Mouse (Mus musculus) layer of hippocampus, postnatal 14 days (tissue): ENCODE results near the gene Trip12. TPM values are rescaled to one million over a fixed set of nuclear protein-coding genes. Genes with fewer than 3 reads are reported as not detected.

ENCODE experiments used
- DNase-seq, 2 experiments: peaks; one replicate each; pipeline ENCODE4 v3.0.0; 2021 to 2022; ENCODE audit warnings: low spot score in 2 of 2, mixed read lengths in 1 of 2
- total RNA-seq, 2 experiments: library from RNA; stranded (reverse); gene quantifications; 2 replicates each; pipeline ENCODE4 v1.2.3; 2021

The Trip12 gene
- total RNA-seq, 2 experiments from 2014 or later, result 193 to 208 TPM

DNA sequence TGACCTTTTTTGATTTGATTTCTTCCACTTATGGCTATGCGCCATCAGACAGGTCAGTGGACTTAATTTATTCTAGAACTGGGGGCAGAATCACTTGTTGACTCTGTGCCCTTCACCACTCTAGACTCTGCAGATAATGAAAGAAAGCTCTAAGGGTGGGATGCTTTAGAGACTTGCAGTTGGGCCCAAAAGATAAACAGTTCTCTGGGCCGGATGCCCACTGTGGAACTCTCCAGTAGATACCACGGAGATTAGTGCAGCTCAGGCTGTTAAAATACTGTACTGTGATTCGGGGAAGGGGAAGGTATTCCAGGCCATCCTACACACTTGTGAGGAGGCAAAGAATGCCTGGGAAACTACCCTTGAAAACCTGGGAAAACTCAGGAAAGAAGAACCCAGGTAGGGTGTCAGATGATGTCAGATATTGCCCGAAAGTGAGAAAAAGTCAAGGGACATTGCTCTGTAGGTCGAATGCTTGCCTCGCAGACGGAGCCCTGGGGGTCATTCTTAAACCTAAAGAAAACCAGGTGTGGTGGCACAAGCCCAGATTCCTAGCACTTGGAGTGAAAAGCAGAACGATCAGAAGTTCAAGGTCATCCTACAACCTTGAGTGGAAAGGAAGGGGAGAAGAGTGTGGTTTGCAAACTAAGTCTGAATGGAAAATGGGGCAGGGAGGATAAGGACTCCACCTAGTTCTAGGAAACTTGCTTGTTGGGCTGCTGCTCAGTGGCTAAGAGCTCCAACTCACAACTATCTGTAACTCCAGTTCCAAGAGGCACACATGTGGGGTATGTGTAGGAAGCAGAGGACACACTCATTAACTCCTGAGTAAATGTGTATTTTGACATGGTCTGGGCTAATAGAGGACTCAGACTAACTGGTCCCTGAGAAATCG is 20.3 kb upstream of the Trip12 start:
- no peak for DNase-seq

DNA sequence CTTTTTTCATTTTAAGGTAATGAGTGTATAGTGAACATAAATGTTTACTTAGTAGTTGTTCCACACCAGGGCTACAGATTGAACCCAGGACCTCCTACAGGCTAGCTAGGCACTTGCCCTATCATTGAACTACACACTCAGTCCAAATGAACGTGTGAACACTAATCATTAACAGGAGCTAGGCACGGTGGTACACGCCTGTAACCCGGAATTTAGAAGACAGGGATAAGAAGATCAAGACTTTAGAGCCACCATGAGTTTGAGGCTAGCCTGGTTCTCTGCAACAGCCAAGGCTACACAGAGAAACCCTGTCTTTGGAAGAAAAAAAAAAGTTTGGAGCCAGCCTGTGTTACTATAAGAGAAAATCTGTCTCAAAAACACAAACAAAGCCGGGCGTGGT is 19.3 kb upstream of the Trip12 start:
- no peak for DNase-seq

DNA sequence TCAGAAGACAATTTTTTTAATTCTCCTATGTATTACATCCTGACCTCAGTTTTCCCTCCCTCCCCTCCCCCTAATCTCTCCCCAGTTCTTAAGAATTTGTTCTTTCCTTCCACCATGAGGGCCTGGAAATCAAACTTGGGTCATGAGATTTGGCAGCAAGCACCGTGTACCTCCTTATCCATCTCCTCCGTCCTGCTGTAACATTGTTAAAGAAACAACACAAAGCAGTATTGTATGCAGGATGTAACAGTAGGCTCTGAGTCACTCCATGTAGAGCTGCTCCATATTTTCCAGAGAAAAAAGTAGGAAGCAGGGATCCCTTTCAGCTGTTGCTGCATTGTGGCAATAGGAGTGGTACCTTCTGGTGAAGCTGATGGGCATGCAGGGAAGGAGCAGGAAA is 15.4 kb upstream of the Trip12 start:
- DNase-seq, result peak in 1 of 2 experiments; percentile 15

DNA sequence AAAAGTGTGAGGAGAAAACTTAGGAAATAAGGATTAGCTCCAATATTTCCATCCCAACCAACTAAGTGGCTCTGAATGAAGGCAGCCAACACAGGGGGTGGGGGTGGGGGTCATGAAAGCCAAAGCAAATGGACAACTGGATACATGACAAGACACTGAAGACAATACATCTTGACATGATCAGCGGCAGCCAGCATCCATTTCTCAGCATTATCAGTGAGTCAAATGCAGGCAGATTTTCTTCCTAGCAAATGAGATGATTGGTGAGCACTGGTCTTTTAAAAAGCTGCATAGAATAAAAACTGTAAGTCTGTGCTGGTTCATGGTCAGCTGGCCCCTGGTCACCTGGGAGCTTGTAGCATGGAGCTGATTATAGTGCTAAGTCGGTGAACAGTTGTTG is 14.7 kb upstream of the Trip12 start:
- DNase-seq, result no peak

DNA sequence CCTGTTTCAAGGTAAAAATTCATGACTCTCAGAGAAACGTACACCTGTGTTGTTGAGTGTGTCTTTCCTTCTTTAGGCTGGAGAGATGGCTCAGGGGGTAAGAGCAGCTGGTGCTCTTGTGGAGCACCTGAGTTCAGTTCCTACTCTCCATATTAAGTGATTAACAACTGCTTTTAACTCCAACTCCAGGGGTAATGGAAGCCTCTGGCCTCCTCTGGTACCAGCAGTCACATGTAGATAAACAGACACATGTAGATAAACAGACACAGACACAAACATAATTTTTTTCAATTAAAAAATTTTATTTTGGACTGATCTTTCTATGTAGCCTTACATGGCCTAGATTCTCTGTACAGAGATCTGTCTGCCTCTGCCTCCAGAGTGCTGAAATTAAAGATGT is 13.4 kb upstream of the Trip12 start:
- no peak for DNase-seq

DNA sequence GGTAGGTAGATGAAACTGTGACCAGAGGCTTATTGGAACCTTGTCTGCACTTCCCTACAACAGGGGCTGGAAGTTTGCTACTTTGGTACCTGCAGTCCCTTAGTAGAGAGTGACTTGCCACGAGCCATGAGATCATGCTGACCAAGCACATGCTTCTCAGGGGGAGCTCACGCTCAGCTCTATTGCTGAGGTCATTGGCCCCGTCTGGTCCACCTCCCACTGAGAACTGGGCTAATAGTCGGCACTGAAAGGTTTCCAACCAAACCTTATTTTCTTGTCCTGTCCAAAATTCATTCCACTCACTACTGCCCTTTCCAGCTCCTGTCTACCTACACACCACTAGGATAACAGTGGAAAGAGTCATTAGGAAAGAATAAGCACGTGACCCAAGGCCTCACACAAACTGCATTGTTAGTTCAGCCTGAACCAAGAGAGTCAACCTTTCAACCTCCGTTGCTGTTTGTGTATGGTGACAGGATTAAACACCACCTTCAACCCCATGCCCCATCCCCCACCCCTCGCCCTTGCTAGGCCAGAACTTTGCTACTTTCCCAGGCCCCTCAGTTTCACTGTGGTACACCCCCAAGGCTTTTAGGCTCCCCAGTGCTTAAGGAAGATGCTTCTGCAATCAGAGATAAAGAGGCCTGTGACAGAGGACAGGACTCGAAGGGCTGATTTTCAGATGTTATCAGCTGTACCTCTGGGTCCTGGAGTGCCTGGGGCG is 11.4 kb upstream of the Trip12 start:
- DNase-seq, result no peak

DNA sequence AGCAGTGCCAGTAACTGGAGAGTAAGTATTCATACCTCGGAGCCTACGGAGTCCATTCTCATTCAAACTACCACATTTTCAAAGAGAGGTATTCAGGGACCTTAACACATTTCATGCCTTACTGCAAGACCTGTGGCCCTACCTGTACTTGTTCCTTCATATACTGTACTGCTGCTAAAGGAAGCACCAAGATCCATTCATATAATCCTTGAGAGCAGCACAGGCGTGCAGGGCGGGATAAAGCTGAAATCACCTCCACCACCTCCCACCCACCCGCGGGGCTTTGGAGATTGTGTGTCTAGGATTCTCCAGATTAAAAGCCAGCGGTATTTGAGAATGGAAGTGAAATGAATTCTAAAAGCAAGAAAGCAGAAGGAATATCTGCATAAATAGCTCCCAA is 10.2 kb upstream of the Trip12 start:
- no peak for DNase-seq

DNA sequence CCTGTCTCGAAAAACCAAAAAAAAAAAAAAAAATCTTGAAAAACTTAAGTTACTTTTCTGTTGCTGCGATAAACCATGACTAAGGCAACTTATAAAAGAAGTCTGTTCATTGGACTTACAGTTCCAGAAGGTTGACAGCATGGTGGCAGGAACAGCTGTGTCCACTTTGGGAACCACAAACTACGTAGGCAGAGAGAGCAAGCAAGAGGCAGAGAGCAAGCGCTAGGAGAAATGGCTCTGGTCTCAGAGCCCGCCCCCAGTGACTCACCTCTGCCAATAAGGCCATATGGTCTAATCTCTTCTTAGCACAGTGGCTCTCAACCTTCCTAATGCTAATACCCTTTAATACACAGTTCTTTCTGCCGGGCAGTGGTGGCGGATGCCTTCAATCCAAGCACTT is 9.5 kb upstream of the Trip12 start:
- DNase-seq, result no peak

DNA sequence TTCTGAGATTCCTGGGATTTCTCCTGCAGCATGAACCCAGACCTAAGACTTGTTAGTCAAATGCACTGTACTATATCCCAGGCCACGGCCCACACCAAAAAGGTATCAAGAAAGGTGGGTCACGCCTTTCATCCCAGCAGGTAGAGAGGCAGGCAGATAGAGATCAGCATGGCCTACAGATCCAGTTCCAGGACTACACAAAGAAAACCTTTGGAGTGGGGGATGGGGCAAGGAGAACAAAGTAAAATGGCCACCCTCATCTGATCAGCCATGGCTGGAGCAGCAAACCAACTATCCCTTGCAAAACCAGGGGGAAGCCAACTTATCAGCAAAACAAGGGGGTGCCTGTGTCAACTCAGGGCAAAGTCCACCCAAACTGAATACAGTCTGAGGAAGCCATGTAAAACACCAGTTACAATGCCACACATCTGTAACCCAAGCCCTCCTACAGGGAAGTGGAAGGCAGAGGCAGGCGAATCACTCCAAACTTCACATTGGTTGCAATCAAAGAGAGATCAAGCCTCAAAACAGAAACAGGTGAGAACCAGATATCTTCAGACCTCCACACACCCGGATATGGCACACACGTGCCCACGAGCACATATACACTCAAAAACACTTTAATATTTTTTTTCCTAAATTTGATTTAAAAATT is 8.6 kb upstream of the Trip12 start:
- DNase-seq, result no peak

DNA sequence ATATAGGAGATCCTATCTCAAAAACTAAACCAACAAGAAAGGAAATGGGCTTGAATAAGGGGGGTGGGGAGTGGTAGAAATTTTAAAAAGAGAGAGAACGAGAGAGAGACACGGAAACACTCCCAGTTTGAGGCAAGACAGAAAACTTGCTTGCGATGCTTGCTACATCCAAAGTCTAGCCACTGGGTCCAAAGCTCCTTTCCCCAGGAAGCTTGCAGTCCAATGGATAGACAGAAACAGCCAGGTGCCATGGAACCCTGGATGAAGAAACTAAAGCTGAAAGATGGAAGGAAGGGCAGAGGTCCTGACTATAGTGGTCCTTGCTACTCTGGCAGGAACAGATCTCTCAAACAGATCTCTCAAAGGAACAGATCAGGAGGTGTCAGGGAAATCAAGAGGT is 8.0 kb upstream of the Trip12 start:
- DNase-seq, result no peak

DNA sequence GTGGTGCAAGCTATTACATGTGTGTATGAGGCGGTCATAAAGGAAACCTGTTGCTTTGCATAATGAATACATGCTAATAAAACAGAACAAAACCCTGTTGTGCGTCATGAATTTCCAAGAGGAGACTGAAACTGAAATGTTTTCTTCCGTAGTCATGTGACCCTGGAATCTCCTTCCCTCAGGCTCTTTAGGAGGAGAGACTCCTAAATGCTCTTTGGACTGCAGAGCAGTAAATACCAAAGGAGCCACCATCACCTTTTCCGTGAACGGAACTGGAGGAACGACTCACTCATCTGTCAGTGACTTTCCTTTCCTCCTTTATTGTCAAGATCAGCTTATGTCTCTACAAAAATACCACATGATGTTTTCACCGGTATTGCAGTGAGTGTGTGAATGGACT is 7.4 kb upstream of the Trip12 start:
- no peak for DNase-seq

DNA sequence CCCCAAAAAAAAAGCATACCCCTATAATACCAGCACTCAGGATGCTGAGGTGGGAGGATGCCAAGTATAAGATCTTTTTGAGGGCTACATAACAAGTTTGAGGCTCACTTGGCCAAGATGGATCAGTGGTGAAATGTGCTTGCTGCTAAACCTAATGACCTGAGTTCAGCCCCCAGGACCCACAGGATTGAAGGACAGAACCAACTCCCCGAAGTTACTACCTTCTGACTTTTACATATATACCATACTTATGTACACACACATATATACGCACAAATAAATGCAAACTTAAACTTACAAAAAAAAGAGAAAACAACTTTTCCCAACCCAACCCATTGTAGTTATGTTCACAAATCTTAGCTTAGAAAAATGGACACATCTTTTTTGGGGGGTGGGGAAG is 3.0 kb upstream of the Trip12 start:
- no peak for DNase-seq

DNA sequence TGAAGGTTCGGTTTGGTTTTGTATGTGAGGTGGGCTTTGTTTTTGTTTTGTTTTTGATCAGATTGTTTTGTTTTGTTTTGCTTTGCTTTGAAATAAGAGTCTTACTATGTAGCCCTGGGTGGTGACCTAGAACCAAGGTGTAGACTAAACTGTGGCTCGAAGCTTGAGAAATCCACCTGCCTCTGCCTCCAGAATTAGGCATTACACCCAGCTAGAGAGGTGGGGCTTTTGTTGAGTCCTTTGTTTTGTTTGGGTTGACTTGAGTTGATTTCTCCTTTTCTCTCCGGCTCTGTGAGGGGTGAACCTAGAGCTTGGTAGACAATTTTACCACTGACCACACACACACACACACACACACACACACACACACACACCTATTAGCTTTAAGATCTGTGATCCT is 745 bp upstream of the Trip12 start:
- no peak for DNase-seq

DNA sequence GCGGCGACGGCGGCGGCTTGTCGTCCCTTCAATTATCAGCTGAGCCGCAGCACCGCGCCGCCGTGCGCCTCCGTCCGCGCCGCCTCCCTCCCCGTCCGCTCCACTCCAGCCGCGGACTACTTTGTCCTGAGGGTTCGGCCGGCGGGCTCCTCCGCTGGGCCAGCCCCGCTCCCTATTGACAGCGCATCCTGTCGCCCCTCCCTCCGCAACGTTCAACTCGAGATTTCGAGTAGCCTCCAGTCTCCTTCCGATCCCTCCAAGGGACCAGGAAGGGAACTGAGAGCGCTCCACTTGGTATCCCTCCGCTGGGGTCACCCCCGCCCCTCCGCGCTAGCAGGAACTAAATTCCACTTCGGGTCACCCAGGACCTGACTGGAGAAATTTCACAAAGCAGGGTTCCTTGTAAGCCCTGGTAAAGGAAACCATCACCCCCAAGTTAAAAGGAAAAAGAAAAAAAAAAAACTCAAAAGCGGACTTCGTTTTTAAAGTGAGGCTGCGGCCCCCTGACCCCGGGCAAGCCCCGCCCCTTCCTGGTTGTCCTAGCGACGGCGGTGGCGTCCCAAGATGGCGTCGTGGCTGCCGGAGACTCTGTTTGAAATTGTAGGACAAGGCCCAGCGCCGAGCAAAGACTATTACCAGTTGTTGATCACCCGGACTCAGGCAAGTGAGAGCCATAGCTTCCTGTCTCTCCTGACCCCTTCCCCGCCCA is 853 bp downstream of the Trip12 start, which contains the start of gene Fbxo36:
TSS of gene Fbxo36 (plus strand) at position 533 of the 709 bp plus-strand sequence.
- peak; percentile 95 to 97 for DNase-seq

DNA sequence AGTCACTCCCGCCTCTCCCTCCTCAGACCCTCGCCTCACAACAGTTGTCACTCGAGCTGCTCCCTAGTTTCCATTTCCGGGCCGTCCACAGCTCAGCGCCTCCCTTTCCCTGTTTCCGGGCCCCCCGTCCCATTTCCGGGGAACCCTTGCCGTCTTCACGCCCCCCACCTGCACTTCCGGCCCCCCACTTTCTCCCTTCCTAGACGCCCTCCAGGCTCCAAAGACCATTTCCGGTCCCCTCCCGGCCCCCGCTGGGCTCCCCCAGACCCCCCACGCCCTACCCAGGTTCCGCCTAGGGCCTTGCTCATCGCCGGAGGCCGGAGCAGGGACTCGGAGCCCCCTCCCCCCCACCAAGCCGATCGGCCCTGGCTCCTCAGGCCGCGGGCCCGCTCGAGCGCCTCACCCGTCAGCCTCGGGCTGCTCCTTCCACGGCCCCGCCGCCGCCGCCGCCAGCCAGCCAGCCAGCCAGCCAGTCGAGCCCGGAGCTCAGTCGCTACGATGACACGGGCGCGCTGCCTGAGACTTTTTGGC is 1.6 kb downstream of the Trip12 start:
- DNase-seq, result peak; percentile 65 to 76

DNA sequence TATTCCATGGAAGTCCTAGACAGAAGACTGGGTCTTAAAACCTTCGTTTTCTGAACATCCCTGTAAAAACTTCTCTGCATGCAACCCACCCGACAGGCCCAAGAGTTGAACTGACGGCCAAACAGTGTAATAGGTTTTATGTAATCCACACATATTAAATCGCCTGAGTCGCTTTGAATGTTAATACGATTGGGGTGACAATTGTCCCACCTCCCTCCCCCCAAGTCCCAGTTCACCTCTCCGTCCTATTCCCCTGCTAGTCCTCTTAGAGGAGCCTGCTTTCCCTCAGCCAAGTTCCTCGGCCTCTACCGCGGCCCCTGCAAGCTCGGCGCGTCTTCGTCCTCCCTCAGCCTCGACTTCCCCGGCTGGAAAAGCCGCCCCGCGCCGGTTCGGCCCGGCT is 2.2 kb downstream of the Trip12 start:
- no peak for DNase-seq

DNA sequence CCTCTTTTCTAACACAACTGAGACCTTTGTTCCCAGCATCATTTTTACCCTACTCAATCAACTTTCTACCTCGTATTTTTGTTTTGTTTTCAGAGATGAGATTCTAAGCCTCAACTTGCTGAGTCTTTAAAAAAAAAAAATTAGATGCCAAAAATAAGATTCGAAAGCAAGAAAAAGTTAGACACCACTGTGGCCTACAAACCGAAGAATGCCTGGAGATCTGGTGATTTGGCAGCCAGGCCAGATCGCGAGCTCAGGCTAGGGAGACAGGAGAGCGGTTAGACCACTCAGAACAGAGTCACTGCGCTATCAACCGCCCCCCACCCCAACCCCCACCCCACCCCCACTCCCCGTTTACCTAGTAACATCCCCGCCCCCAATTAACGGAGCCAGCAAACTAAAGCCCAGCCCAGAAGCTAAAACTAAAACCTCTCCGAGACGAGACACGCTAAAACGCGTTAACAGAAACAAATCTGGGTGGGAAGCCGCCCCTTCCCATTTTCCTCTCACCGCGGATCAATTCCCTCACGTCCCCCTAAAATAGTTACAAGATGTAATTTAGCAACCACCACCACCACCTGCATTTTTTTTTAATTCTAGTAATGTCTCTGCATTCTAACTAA is 2.7 kb downstream of the Trip12 start:
- no peak for DNase-seq

DNA sequence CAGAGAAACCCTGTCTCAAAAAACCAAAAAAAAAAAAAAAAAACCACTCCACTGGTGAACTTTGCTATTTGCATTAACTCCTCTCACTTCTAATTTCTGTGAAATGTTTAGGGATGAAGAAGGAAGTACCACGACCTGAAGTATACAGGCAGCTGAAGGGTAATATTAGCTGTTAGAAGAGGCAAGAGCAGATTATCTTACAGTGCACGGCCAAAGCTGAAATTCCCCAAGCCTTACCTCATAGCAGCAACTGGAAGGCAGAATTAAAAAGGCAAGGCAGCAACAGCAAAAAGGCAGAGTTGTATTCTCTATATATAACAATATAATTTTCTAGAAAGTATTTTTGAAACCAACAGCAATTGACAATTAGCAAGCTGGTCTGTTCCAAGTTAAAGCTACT is 15.2 kb downstream of the Trip12 start:
- no peak for DNase-seq

DNA sequence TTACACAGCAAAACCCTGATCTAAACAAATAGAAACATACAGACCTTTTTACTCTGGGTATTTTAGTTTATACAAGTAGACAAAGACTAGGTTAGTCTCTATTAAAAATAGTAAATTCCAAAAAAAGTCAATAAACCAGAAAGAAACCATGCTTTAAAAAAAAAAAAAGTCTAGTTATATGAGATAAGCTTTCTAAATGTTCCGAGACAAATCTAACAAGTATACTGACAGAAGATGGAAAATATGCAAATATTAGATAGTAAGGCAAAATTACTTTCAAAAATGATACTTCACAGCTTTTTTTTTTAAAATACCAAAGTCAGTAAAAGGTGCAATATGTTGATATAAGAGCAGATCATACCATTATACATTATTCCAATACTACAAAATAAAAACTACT is 22.7 kb downstream of the Trip12 start:
- no peak for DNase-seq

DNA sequence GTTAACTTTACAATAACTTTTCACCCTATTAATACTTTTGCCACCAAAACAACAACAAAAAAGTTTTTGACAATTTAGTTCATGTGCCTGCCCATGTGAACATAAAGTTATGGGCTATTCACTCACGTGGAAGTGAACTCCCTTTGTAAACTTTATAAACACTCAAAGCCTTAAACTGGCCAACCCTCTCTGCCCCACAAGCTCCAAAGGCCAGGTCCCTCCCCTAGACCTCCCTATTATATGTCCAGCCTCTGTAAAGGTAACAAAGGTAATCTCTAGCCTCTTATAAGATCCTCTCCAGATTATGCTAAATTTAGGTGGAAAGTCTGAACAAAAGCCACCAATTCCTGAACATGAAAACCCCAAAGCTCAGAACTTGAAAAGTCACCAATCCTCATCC is 36.5 kb downstream of the Trip12 start:
- DNase-seq, result no peak

DNA sequence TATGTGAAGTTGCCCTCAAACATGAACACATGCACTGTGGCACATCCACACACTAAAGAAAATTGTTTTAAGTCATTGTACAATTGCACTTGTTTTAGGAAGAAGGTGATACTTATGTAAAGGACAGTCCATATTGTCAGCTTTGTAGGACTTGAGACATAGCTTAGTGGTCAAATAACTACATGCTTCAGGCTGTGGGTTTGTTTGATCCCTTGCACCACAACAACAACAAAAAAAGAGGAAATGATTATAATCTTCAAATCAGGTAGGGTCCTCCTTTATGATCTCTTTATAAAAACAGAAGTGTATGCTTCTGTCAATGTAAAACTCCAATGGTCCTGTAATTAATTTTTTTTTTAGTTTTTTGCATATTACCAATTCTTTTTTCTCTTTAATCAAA is 41.1 kb downstream of the Trip12 start:
- no peak for DNase-seq
